Mouse (Mus musculus): ENCODE data around the gene Mpped2. TPM values are rescaled to one million over a fixed set of nuclear protein-coding genes. Genes with fewer than 3 reads are reported as not detected.

Gene Mpped2
- total RNA-seq, 1 experiment, result 3.3 TPM

DNA sequence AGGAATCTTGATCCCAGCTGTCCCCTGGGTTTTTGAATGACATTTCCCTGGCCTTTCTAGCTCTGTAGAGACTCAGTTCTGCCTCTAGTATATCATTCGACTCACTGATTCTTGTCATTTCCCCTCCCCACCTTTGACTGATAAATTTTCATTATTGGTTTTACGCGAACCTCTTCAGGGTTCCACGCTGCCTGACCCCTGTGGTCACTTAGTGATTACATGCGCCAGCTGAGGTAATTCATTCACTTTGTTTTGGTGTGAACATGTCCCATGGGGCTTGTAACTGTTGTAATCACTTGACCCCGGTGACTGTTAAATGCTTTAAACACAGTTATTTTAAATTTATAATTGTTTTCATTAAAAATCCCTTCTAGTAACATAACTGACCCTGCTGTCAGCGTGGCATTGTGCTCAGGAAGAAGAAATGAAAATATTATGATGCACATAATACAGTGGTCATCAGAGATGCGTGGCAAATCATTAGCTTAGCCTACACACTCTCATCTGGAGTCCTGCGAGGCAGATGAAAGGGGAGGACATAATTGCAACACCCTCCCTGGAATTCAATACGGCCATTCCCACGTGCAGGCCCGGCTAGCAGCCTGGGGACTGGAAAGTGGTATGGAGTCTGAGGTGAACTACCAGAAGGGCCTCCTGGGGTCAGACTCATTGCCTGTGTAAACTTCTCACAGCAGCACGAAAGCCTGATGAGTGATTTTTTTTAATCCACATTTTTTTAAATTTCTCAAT is 63.5 kb downstream of the Mpped2 start:
- Histone ChIP-seq H3K27ac (ENCODE audit: insufficient read depth, low read depth, low read length, poor library complexity, severe bottlenecking) (no peak overlapping the region), H3K9ac (ENCODE audit: insufficient read depth, low read depth, low read length, poor library complexity, severe bottlenecking) (no peak overlapping the region), H3K4me3 (ENCODE audit: insufficient read depth in 1 of 2, low read depth in 1 of 2, low read length in 2 of 2, poor library complexity in 1 of 2, severe bottlenecking in 1 of 2) (no peak overlapping the region), H3K36me3 (ENCODE audit: control insufficient read depth, insufficient read depth, low read length, poor library complexity, severe bottlenecking) (no peaks in the 10 kb centered on the region), H3K4me1 (ENCODE audit: control insufficient read depth in 2 of 2, insufficient read depth in 2 of 2, low read length in 2 of 2, poor library complexity in 1 of 2) (peaks cover 0 to 4% of the 10 kb centered on the region in 2 experiments; a peak in 1 of 4 replicates), H3K9me3 (ENCODE audit: control insufficient read depth, insufficient read depth, low read depth, low read length) (no peaks in the 10 kb centered on the region)
- in situ Hi-C loops (cut with MboI; ENCODE audit: low sequenced_read_pairs in 2 of 2, unreplicated experiment in 2 of 2), result no loop called here
- DNase-seq (ENCODE audit: low read depth, low spot score), result no peak
- TF ChIP-seq ZC3H11A (IDR thresholded peaks at IDR 0.05; ENCODE audit: borderline replicate concordance, low read depth, low read length) (no peak), MAFK (IDR thresholded peaks at IDR 0.05; ENCODE audit: insufficient read depth, low read depth, low read length) (no peak), HCFC1 (IDR thresholded peaks at IDR 0.05; ENCODE audit: borderline replicate concordance, insufficient read depth, low read length) (no peak), CHD2 (IDR thresholded peaks at IDR 0.05; ENCODE audit: low read depth, low read length) (no peak), ZNF384 (IDR thresholded peaks at IDR 0.05; ENCODE audit: low read depth, low read length) (no peak)

GRCm38 (mm10) chr2:106762920-106763319 is 69.9 kb downstream of the Mpped2 start:
- Histone ChIP-seq H3K9ac (ENCODE audit: insufficient read depth, low read depth, low read length, poor library complexity, severe bottlenecking) (no peak overlapping the region), H3K27ac (ENCODE audit: insufficient read depth, low read depth, low read length, poor library complexity, severe bottlenecking) (no peak overlapping the region), H3K4me1 (ENCODE audit: control insufficient read depth in 2 of 2, insufficient read depth in 2 of 2, low read length in 2 of 2, poor library complexity in 1 of 2) (no peaks in the 10 kb centered on the region), H3K36me3 (ENCODE audit: control insufficient read depth, insufficient read depth, low read length, poor library complexity, severe bottlenecking) (no peaks in the 10 kb centered on the region), H3K4me3 (ENCODE audit: insufficient read depth in 1 of 2, low read depth in 1 of 2, low read length in 2 of 2, poor library complexity in 1 of 2, severe bottlenecking in 1 of 2) (no peak overlapping the region), H3K9me3 (ENCODE audit: control insufficient read depth, insufficient read depth, low read depth, low read length) (no peaks in the 10 kb centered on the region)
- no peak for DNase-seq (ENCODE audit: low read depth, low spot score)
- in situ Hi-C loops (cut with MboI; ENCODE audit: low sequenced_read_pairs in 2 of 2, unreplicated experiment in 2 of 2), result no loop called here
- TF ChIP-seq ZNF384 (IDR thresholded peaks at IDR 0.05; ENCODE audit: low read depth, low read length) (no peak), MAFK (IDR thresholded peaks at IDR 0.05; ENCODE audit: insufficient read depth, low read depth, low read length) (no peak)

DNA sequence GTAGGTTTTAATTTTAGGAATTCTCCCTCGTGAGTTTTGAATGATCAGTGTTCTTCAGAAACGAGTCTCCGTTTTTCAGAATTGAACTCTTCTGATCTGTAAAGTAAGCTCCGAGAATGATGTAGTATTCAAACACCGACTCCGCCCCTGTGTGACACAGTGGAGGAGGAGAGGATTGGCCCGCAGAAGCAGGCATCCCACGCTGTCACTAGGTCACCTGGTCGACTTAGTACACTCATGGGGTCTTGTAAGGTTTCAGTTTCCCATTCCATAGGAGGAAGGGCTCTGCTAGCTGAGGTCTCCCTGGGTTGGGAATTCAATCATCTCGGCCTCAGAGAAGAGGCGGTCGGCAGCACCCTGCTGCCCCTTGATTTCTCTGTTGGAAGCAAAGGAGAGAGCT is 76.2 kb downstream of the Mpped2 start:
- H3K9ac ChIP-seq (ENCODE audit: insufficient read depth, low read depth, low read length, poor library complexity, severe bottlenecking), result no peak overlapping the region
- no peak overlapping the region for H3K27ac ChIP-seq (ENCODE audit: insufficient read depth, low read depth, low read length, poor library complexity, severe bottlenecking)
- peaks cover 2% of the 10 kb centered on the region; the same call in 1 of the 2 replicates for H3K36me3 ChIP-seq (ENCODE audit: control insufficient read depth, insufficient read depth, low read length, poor library complexity, severe bottlenecking)
- H3K4me3 ChIP-seq (ENCODE audit: insufficient read depth in 1 of 2, low read depth in 1 of 2, low read length in 2 of 2, poor library complexity in 1 of 2, severe bottlenecking in 1 of 2), result no peak overlapping the region
- no peaks in the 10 kb centered on the region for H3K4me1 ChIP-seq (ENCODE audit: control insufficient read depth in 2 of 2, insufficient read depth in 2 of 2, low read length in 2 of 2, poor library complexity in 1 of 2)
- H3K9me3 ChIP-seq (ENCODE audit: control insufficient read depth, insufficient read depth, low read depth, low read length), result no peaks in the 10 kb centered on the region
- in situ Hi-C loops (cut with MboI; ENCODE audit: low sequenced_read_pairs in 2 of 2, unreplicated experiment in 2 of 2), result no loop called here
- no peak for TF ChIP-seq ZC3H11A (IDR thresholded peaks at IDR 0.05; ENCODE audit: borderline replicate concordance, low read depth, low read length)
- DNase-seq (ENCODE audit: low read depth, low spot score), result no peak

- Histone ChIP-seq H3K4me1 (ENCODE audit: control insufficient read depth in 2 of 2, insufficient read depth in 2 of 2, low read length in 2 of 2, poor library complexity in 1 of 2) (no peaks in the 10 kb centered on the region), H3K36me3 (ENCODE audit: control insufficient read depth, insufficient read depth, low read length, poor library complexity, severe bottlenecking) (peaks cover 2% of the 10 kb centered on the region; the same call in 1 of the 2 replicates), H3K9me3 (ENCODE audit: control insufficient read depth, insufficient read depth, low read depth, low read length) (no peaks in the 10 kb centered on the region), H3K4me3 (ENCODE audit: insufficient read depth in 1 of 2, low read depth in 1 of 2, low read length in 2 of 2, poor library complexity in 1 of 2, severe bottlenecking in 1 of 2) (no peak overlapping the region), H3K27ac (ENCODE audit: insufficient read depth, low read depth, low read length, poor library complexity, severe bottlenecking) (no peak overlapping the region), H3K9ac (ENCODE audit: insufficient read depth, low read depth, low read length, poor library complexity, severe bottlenecking) (no peak overlapping the region)
- no peak for TF ChIP-seq CHD2 (IDR thresholded peaks at IDR 0.05; ENCODE audit: low read depth, low read length)
- TF ChIP-seq ZNF384 (IDR thresholded peaks at IDR 0.05; ENCODE audit: low read depth, low read length), result no peak
- no peak for TF ChIP-seq MAFK (IDR thresholded peaks at IDR 0.05; ENCODE audit: insufficient read depth, low read depth, low read length)
- TF ChIP-seq ZC3H11A (IDR thresholded peaks at IDR 0.05; ENCODE audit: borderline replicate concordance, low read depth, low read length), result no peak
- no peak for TF ChIP-seq HCFC1 (IDR thresholded peaks at IDR 0.05; ENCODE audit: borderline replicate concordance, insufficient read depth, low read length)
- in situ Hi-C loops (cut with MboI; ENCODE audit: low sequenced_read_pairs in 2 of 2, unreplicated experiment in 2 of 2), result no loop called here
- DNase-seq (ENCODE audit: low read depth, low spot score), result no peak
Measured at GRCm38 (mm10) chr2:106772643-106773042, 79.6 kb downstream of the Mpped2 start.

Measured in ES-E14 (cell line).